Mouse (Mus musculus): Measurements from ENCODE around the gene Kpna7. TPM values are rescaled to one million over a fixed set of nuclear protein-coding genes. Genes with fewer than 3 reads are reported as not detected.
A peak's percentile ranks its signal among the peaks of the same experiment; 100 is the strongest.

The Kpna7 gene
- polyA plus RNA-seq, 1 experiment: not detected

- Histone ChIP-seq H3K4me1 (ENCODE audit: control insufficient read depth, insufficient read depth, low read length) (peaks cover 9% of the 10 kb centered on the region), H3K4me3 (replicated peaks; ENCODE audit: insufficient read depth, low read depth, low read length) (peak overlapping the region; percentile 71), H3K27me3 (ENCODE audit: control insufficient read depth, insufficient read depth, low read length) (no peaks in the 10 kb centered on the region), H3K27ac (ENCODE audit: insufficient read depth, low read length) (no peak overlapping the region)
- DNase-seq: peak in 1 of 2 experiments; percentile 23
- TF ChIP-seq POLR2A (IDR thresholded peaks at IDR 0.05; ENCODE audit: borderline replicate concordance, insufficient read depth, low read length): no peak
- no peak for TF ChIP-seq CTCF (IDR thresholded peaks at IDR 0.05; ENCODE audit: borderline replicate concordance, insufficient read depth, low read depth, low read length)
- 39% methylated on average over 7 of the region's 8 CpGs for WGBS
These were observed 119.4 kb downstream of the Kpna7 start for GRCm38 (mm10) chr5:144964465-144964864.

- TF ChIP-seq CTCF (IDR thresholded peaks at IDR 0.05; ENCODE audit: borderline replicate concordance, insufficient read depth, low read depth, low read length) (no peak), POLR2A (IDR thresholded peaks at IDR 0.05; ENCODE audit: borderline replicate concordance, insufficient read depth, low read length) (no peak)
- Histone ChIP-seq H3K27me3 (ENCODE audit: control insufficient read depth, insufficient read depth, low read length) (no peaks in the 10 kb centered on the region), H3K27ac (ENCODE audit: insufficient read depth, low read length) (no peak overlapping the region), H3K4me1 (ENCODE audit: control insufficient read depth, insufficient read depth, low read length) (peaks cover 9% of the 10 kb centered on the region), H3K4me3 (replicated peaks; ENCODE audit: insufficient read depth, low read depth, low read length) (peak overlapping the region; percentile 7)
- 17% methylated on average over 13 of the region's 13 CpGs for WGBS
- peak; percentile 41 to 52 for DNase-seq
These were observed 120.0 kb downstream of the Kpna7 start for GRCm38 (mm10) chr5:144963817-144964261.

- Histone ChIP-seq H3K27me3 (ENCODE audit: control insufficient read depth, insufficient read depth, low read length) (no peaks in the 10 kb centered on the region), H3K27ac (ENCODE audit: insufficient read depth, low read length) (no peak overlapping the region), H3K4me3 (replicated peaks; ENCODE audit: insufficient read depth, low read depth, low read length) (no peak overlapping the region), H3K4me1 (ENCODE audit: control insufficient read depth, insufficient read depth, low read length) (peaks cover 12% of the 10 kb centered on the region)
- DNase-seq: peak in 1 of 2 experiments; percentile 28
- no peak for TF ChIP-seq POLR2A (IDR thresholded peaks at IDR 0.05; ENCODE audit: borderline replicate concordance, insufficient read depth, low read length)
- TF ChIP-seq CTCF (IDR thresholded peaks at IDR 0.05; ENCODE audit: borderline replicate concordance, insufficient read depth, low read depth, low read length): no peak
- 18% methylated on average over 3 of the region's 3 CpGs for WGBS
These were observed 120.4 kb downstream of the Kpna7 start for GRCm38 (mm10) chr5:144963401-144963800.

- DNase-seq: peak; percentile 40 to 57
- no peak overlapping the region for H3K4me3 ChIP-seq (replicated peaks; ENCODE audit: insufficient read depth, low read depth, low read length)
- 27% methylated on average over 9 of the region's 9 CpGs for WGBS
- TF ChIP-seq CTCF (IDR thresholded peaks at IDR 0.05; ENCODE audit: borderline replicate concordance, insufficient read depth, low read depth, low read length) (no peak), POLR2A (IDR thresholded peaks at IDR 0.05; ENCODE audit: borderline replicate concordance, insufficient read depth, low read length) (no peak)
- H3K27ac ChIP-seq (ENCODE audit: insufficient read depth, low read length): no peak overlapping the region
- H3K27me3 ChIP-seq (ENCODE audit: control insufficient read depth, insufficient read depth, low read length): no peaks in the 10 kb centered on the region
- H3K4me1 ChIP-seq (ENCODE audit: control insufficient read depth, insufficient read depth, low read length): peaks cover 24% of the 10 kb centered on the region
These were observed 125.6 kb downstream of the Kpna7 start for GRCm38 (mm10) chr5:144958271-144958670.

GRCm38 (mm10) chr5:144954432-144954831 is 129.4 kb downstream of the Kpna7 start:
- whole genome bisulfite sequencing: 47% methylated on average over 7 of the region's 7 CpGs
- Histone ChIP-seq H3K4me3 (replicated peaks; ENCODE audit: insufficient read depth, low read depth, low read length) (no peak overlapping the region), H3K27me3 (ENCODE audit: control insufficient read depth, insufficient read depth, low read length) (no peaks in the 10 kb centered on the region), H3K27ac (ENCODE audit: insufficient read depth, low read length) (no peak overlapping the region), H3K4me1 (ENCODE audit: control insufficient read depth, insufficient read depth, low read length) (peaks cover 31% of the 10 kb centered on the region)
- no peak for DNase-seq
- TF ChIP-seq POLR2A (IDR thresholded peaks at IDR 0.05; ENCODE audit: borderline replicate concordance, insufficient read depth, low read length) (no peak), CTCF (IDR thresholded peaks at IDR 0.05; ENCODE audit: borderline replicate concordance, insufficient read depth, low read depth, low read length) (no peak)

- TF ChIP-seq CTCF (IDR thresholded peaks at IDR 0.05; ENCODE audit: borderline replicate concordance, insufficient read depth, low read depth, low read length): no peak
- TF ChIP-seq POLR2A (IDR thresholded peaks at IDR 0.05; ENCODE audit: borderline replicate concordance, insufficient read depth, low read length): no peak
- Histone ChIP-seq H3K4me3 (replicated peaks; ENCODE audit: insufficient read depth, low read depth, low read length) (no peak overlapping the region), H3K4me1 (ENCODE audit: control insufficient read depth, insufficient read depth, low read length) (peaks cover 28% of the 10 kb centered on the region), H3K27ac (ENCODE audit: insufficient read depth, low read length) (no peak overlapping the region), H3K27me3 (ENCODE audit: control insufficient read depth, insufficient read depth, low read length) (no peaks in the 10 kb centered on the region)
- DNase-seq: no peak
- 29% methylated on average over 2 of the region's 2 CpGs for WGBS
These were observed 131.2 kb downstream of the Kpna7 start for GRCm38 (mm10) chr5:144952592-144952991.

- Histone ChIP-seq H3K27me3 (ENCODE audit: control insufficient read depth, insufficient read depth, low read length) (no peaks in the 10 kb centered on the region), H3K27ac (ENCODE audit: insufficient read depth, low read length) (no peak overlapping the region), H3K4me1 (ENCODE audit: control insufficient read depth, insufficient read depth, low read length) (peaks cover 36% of the 10 kb centered on the region), H3K4me3 (replicated peaks; ENCODE audit: insufficient read depth, low read depth, low read length) (no peak overlapping the region)
- no peak for DNase-seq
- 86% methylated on average over 5 of the region's 5 CpGs for WGBS
- no peak for TF ChIP-seq POLR2A (IDR thresholded peaks at IDR 0.05; ENCODE audit: borderline replicate concordance, insufficient read depth, low read length)
These were observed 133.3 kb downstream of the Kpna7 start for GRCm38 (mm10) chr5:144950428-144951051.

GRCm38 (mm10) chr5:144949856-144950255 is 134.0 kb downstream of the Kpna7 start:
- peaks cover 39% of the 10 kb centered on the region for H3K4me1 ChIP-seq (ENCODE audit: control insufficient read depth, insufficient read depth, low read length)
- H3K27me3 ChIP-seq (ENCODE audit: control insufficient read depth, insufficient read depth, low read length): no peaks in the 10 kb centered on the region
- no peak overlapping the region for H3K27ac ChIP-seq (ENCODE audit: insufficient read depth, low read length)
- no peak overlapping the region for H3K4me3 ChIP-seq (replicated peaks; ENCODE audit: insufficient read depth, low read depth, low read length)
- WGBS: 90% methylated on average over 4 of the region's 4 CpGs
- TF ChIP-seq CTCF (IDR thresholded peaks at IDR 0.05; ENCODE audit: borderline replicate concordance, insufficient read depth, low read depth, low read length): no peak
- no peak for TF ChIP-seq POLR2A (IDR thresholded peaks at IDR 0.05; ENCODE audit: borderline replicate concordance, insufficient read depth, low read length)
- no peak for DNase-seq
